Mouse (Mus musculus): ENCODE measurements at regions not wholly inside any gene's neighbourhood (a gene's known extent, or its start where the extent isn't known, plus 50 kb on each side); places are given as distances from the start of the nearest gene placed in this dataset.

GRCm38 (mm10) chr8:96151065-96151472 is 262.7 kb upstream of the Got2 start:
- H3K36me3 ChIP-seq (replicated peaks; ENCODE audit: control insufficient read depth, insufficient read depth, low read depth) = no peaks in the 10 kb centered on the region
- H3K9ac ChIP-seq (replicated peaks) = no peak overlapping the region
- H3K27ac ChIP-seq = no peak overlapping the region
- H3K9me3 ChIP-seq (ENCODE audit: control insufficient read depth, low read length) = no peaks in the 10 kb centered on the region
- H3K4me3 ChIP-seq (ENCODE audit: insufficient read depth in 1 of 2, low read depth in 2 of 2, low read length in 2 of 2) = no peak overlapping the region
- no peaks in the 10 kb centered on the region for H3K4me1 ChIP-seq (replicated peaks; ENCODE audit: control insufficient read depth in 2 of 2, insufficient read depth in 2 of 2, low read length in 1 of 2)
- DNase-seq (ENCODE audit: low read depth in 3 of 3, low spot score in 3 of 3) = no peak
- H3K27me3 ChIP-seq (ENCODE audit: control insufficient read depth, insufficient read depth, low read length) = no peaks in the 10 kb centered on the region
- TF ChIP-seq CTCF (IDR thresholded peaks at IDR 0.05; ENCODE audit: low read depth) (no peak), EP300 (IDR thresholded peaks at IDR 0.05; ENCODE audit: low read depth) (no peak)
- no peak for ATAC-seq (ENCODE audit: insufficient read depth)
- WGBS (ENCODE audit: insufficient replicate concordance) = 39% methylated on average over 16 of the region's 16 CpGs
- no peak overlapping the region for H3K4me2 ChIP-seq (ENCODE audit: low read depth)

GRCm38 (mm10) chr8:96132183-96132582 is 243.8 kb upstream of the Got2 start:
- TF ChIP-seq EP300 (IDR thresholded peaks at IDR 0.05; ENCODE audit: low read depth) = no peak
- TF ChIP-seq CTCF (IDR thresholded peaks at IDR 0.05; ENCODE audit: low read depth) = no peak
- no peaks in the 10 kb centered on the region for H3K4me1 ChIP-seq (replicated peaks; ENCODE audit: control insufficient read depth in 2 of 2, insufficient read depth in 2 of 2, low read length in 1 of 2)
- WGBS (ENCODE audit: insufficient replicate concordance) = 29% methylated on average over 5 of the region's 5 CpGs
- no peaks in the 10 kb centered on the region for H3K9me3 ChIP-seq (ENCODE audit: control insufficient read depth, low read length)
- ATAC-seq (ENCODE audit: insufficient read depth) (no peak), DNase-seq (ENCODE audit: low read depth in 3 of 3, low spot score in 3 of 3) (no peak)
- no peak overlapping the region for H3K4me2 ChIP-seq (ENCODE audit: low read depth)
- H3K9ac ChIP-seq (replicated peaks) = no peak overlapping the region
- no peak overlapping the region for H3K4me3 ChIP-seq (ENCODE audit: insufficient read depth in 1 of 2, low read depth in 2 of 2, low read length in 2 of 2)
- no peaks in the 10 kb centered on the region for H3K36me3 ChIP-seq (replicated peaks; ENCODE audit: control insufficient read depth, insufficient read depth, low read depth)
- H3K27me3 ChIP-seq (ENCODE audit: control insufficient read depth, insufficient read depth, low read length) = no peaks in the 10 kb centered on the region
- no peak overlapping the region for H3K27ac ChIP-seq

- Histone ChIP-seq H3K27me3 (ENCODE audit: control insufficient read depth, insufficient read depth, low read length) (no peaks in the 10 kb centered on the region), H3K4me2 (ENCODE audit: low read depth) (no peak overlapping the region), H3K9me3 (ENCODE audit: control insufficient read depth, low read length) (no peaks in the 10 kb centered on the region), H3K36me3 (replicated peaks; ENCODE audit: control insufficient read depth, insufficient read depth, low read depth) (no peaks in the 10 kb centered on the region), H3K4me3 (ENCODE audit: insufficient read depth in 1 of 2, low read depth in 2 of 2, low read length in 2 of 2) (no peak overlapping the region), H3K9ac (replicated peaks) (no peak overlapping the region), H3K27ac (no peak overlapping the region), H3K4me1 (replicated peaks; ENCODE audit: control insufficient read depth in 2 of 2, insufficient read depth in 2 of 2, low read length in 1 of 2) (no peaks in the 10 kb centered on the region)
- DNase-seq (ENCODE audit: low read depth in 3 of 3, low spot score in 3 of 3) = no peak
- WGBS (ENCODE audit: insufficient replicate concordance) = 40% methylated on average over 2 of the region's 2 CpGs
- no peak for ATAC-seq (ENCODE audit: insufficient read depth)
- no peak for TF ChIP-seq CTCF (IDR thresholded peaks at IDR 0.05; ENCODE audit: low read depth)
- no peak for TF ChIP-seq EP300 (IDR thresholded peaks at IDR 0.05; ENCODE audit: low read depth)
Observed at GRCm38 (mm10) chr8:96128329-96128728, 240.0 kb upstream of the Got2 start.

DNA sequence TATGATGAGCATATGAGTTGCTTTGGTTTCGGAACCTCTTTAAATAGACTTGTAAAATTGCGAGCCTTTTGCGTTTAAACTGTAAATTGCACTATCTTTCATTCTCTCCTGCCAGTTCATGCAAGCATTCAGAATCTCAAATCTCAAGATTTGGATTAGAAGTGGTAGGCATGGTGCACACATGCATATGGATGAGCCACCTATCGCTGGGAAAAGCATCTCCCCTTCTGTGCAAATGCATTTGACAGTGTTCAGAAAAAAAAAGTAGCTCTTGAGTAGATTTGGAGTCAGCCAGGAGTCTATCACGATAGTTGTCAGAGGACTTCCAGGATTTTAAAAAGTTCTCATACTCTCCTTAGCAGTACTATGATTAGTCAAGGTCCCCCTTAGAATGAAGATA is 212.5 kb upstream of the Got2 start:
- H3K9me3 ChIP-seq (ENCODE audit: control insufficient read depth, low read length) = no peaks in the 10 kb centered on the region
- no peak for DNase-seq (ENCODE audit: low read depth in 3 of 3, low spot score in 3 of 3)

GRCm38 (mm10) chr8:96092931-96093330 is 204.6 kb upstream of the Got2 start:
- 61% methylated on average over 3 of the region's 3 CpGs for WGBS (ENCODE audit: insufficient replicate concordance)
- DNase-seq (ENCODE audit: low read depth in 3 of 3, low spot score in 3 of 3) = no peak
- no peak overlapping the region for H3K9ac ChIP-seq (replicated peaks)

More for the DNA sequence above, 212.5 kb upstream of the Got2 start:
- H3K4me2 ChIP-seq (ENCODE audit: low read depth) = no peak overlapping the region
- H3K4me1 ChIP-seq (replicated peaks; ENCODE audit: control insufficient read depth in 2 of 2, insufficient read depth in 2 of 2, low read length in 1 of 2) = no peaks in the 10 kb centered on the region
- H3K9ac ChIP-seq (replicated peaks) = no peak overlapping the region
- 63% methylated on average over 5 of the region's 5 CpGs for WGBS (ENCODE audit: insufficient replicate concordance)
- H3K4me3 ChIP-seq (ENCODE audit: insufficient read depth in 1 of 2, low read depth in 2 of 2, low read length in 2 of 2) = no peak overlapping the region
- H3K27me3 ChIP-seq (ENCODE audit: control insufficient read depth, insufficient read depth, low read length) = no peaks in the 10 kb centered on the region
- no peak overlapping the region for H3K27ac ChIP-seq
- ATAC-seq (ENCODE audit: insufficient read depth) = no peak
- H3K36me3 ChIP-seq (replicated peaks; ENCODE audit: control insufficient read depth, insufficient read depth, low read depth) = no peaks in the 10 kb centered on the region
- TF ChIP-seq CTCF (IDR thresholded peaks at IDR 0.05; ENCODE audit: low read depth) = no peak

More at GRCm38 (mm10) chr8:96092931-96093330, 204.6 kb upstream of the Got2 start:
- H3K4me3 ChIP-seq (ENCODE audit: insufficient read depth in 1 of 2, low read depth in 2 of 2, low read length in 2 of 2) = no peak overlapping the region
- no peaks in the 10 kb centered on the region for H3K36me3 ChIP-seq (replicated peaks; ENCODE audit: control insufficient read depth, insufficient read depth, low read depth)
- no peak for ATAC-seq (ENCODE audit: insufficient read depth)
- TF ChIP-seq EP300 (IDR thresholded peaks at IDR 0.05; ENCODE audit: low read depth) (no peak), CTCF (IDR thresholded peaks at IDR 0.05; ENCODE audit: low read depth) (no peak)
- no peaks in the 10 kb centered on the region for H3K4me1 ChIP-seq (replicated peaks; ENCODE audit: control insufficient read depth in 2 of 2, insufficient read depth in 2 of 2, low read length in 1 of 2)
- no peak overlapping the region for H3K27ac ChIP-seq
- H3K27me3 ChIP-seq (ENCODE audit: control insufficient read depth, insufficient read depth, low read length) = no peaks in the 10 kb centered on the region
- H3K4me2 ChIP-seq (ENCODE audit: low read depth) = no peak overlapping the region
- no peaks in the 10 kb centered on the region for H3K9me3 ChIP-seq (ENCODE audit: control insufficient read depth, low read length)
